Mouse (Mus musculus) NIH3T3 (cell line): ENCODE measurements around the gene BC004004.
"Not testable (repeated sequence)": the region's sequence is repeated elsewhere in the genome, so short reads cannot be mapped to it uniquely, and the experiment has no call there.

Source experiments
- DNase-seq: peaks from one replicate; pipeline ENCODE4 v3.0.0-alpha.2; 2012; ENCODE audit warnings: low read depth

BC004004 gene

GRCm38 (mm10) chr17:29347645-29348256 is 79.2 kb downstream of the BC004004 start, which contains the start of gene Mtch1:
TSS of gene Mtch1 (minus strand) at chr17:29347934.
- DNase-seq = peak; percentile 100

GRCm38 (mm10) chr17:29348996-29349395 is 80.4 kb downstream of the BC004004 start:
- DNase-seq = no peak

GRCm38 (mm10) chr17:29351056-29351455 is 82.5 kb downstream of the BC004004 start:
- not testable (repeated sequence) for DNase-seq

- no peak for DNase-seq
Observed at GRCm38 (mm10) chr17:29355461-29355840, 86.9 kb downstream of the BC004004 start.

GRCm38 (mm10) chr17:29355841-29356478 is 87.4 kb downstream of the BC004004 start:
- no peak for DNase-seq

- DNase-seq = no peak
Observed at GRCm38 (mm10) chr17:29356479-29356856, 87.9 kb downstream of the BC004004 start.

- DNase-seq = no peak
Observed at GRCm38 (mm10) chr17:29356882-29357281, 88.3 kb downstream of the BC004004 start.

- DNase-seq = no peak
Observed at GRCm38 (mm10) chr17:29358928-29359327, 90.3 kb downstream of the BC004004 start.

- no peak for DNase-seq
Observed at GRCm38 (mm10) chr17:29360761-29361221, 92.2 kb downstream of the BC004004 start, which contains the start of gene Fgd2. TSS of gene Fgd2 (plus strand) at chr17:29360914.

GRCm38 (mm10) chr17:29361982-29362691 is 93.5 kb downstream of the BC004004 start:
- peak; percentile 64 for DNase-seq

- DNase-seq = no peak
Observed at GRCm38 (mm10) chr17:29363109-29363508, 94.5 kb downstream of the BC004004 start.
